Comparison of ENCODE assay signal across 16 mouse cellular contexts in genomic region chrX:10450143-10451060, GRCm38 (mm10). TPM values are rescaled to one million over a fixed set of nuclear protein-coding genes. Genes with fewer than 3 reads are reported as not detected.
DNase-seq lines count a peak whose midpoint lies in the region; TF ChIP-seq lines count a peak whose summit lies in the region.
"Had no signal": no experiment of that assay in that cellular context is flagged by ENCODE, and none has a peak within 500 bp of the region (broad histone marks: within the 10 kb centered on the region; RNA-seq: fewer than 3 reads in every experiment).

No protein-coding gene starts in this region.

- H3K27me3 ChIP-seq in cerebellum, adult 2 months (ENCODE audit: control insufficient read depth, insufficient read depth, low read length) = no peaks in the 10 kb centered on the region
- H3K27me3 ChIP-seq: embryonic facial prominence, embryonic 13.5 days; heart, embryonic 13.5 days had no signal

- H3K27ac ChIP-seq in cerebellum, adult 2 months (ENCODE audit: insufficient read depth, low read length) = no peak overlapping the region; the same call in 1 of the 2 replicates
- peak overlapping the region; percentile 71 for H3K27ac ChIP-seq in cortical plate, adult 2 months (ENCODE audit: insufficient read depth, low read length)
- H3K27ac ChIP-seq: embryonic facial prominence, embryonic 13.5 days; gastrocnemius, adult 2 months; heart, embryonic 13.5 days; hindbrain, embryonic 10.5 days; macrophage had no signal

- no peak for TF ChIP-seq CTCF in cerebellum, adult 2 months (IDR thresholded peaks at IDR 0.05; ENCODE audit: borderline replicate concordance, insufficient read depth, low read depth, low read length)
- no peak for TF ChIP-seq CTCF in cortical plate, adult 2 months (IDR thresholded peaks at IDR 0.05; ENCODE audit: extremely low read depth, insufficient read depth, low read length)

- no peak overlapping the region for H3K4me3 ChIP-seq in cerebellum, adult 2 months (replicated peaks; ENCODE audit: insufficient read depth, low read depth, low read length)
- H3K4me3 ChIP-seq in cortical plate, adult 2 months (ENCODE audit: insufficient read depth, low read length) = no peak overlapping the region
- H3K4me3 ChIP-seq: embryonic facial prominence, embryonic 13.5 days; gastrocnemius, adult 2 months; heart, embryonic 13.5 days; hindbrain, embryonic 10.5 days had no signal

- DNase-seq in layer of hippocampus, adult 8-10 months (ENCODE audit: low spot score in 2 of 2) = peak; percentile 11 to 22
- DNase-seq in layer of hippocampus, postnatal 25 days (ENCODE audit: extremely low spot score in 1 of 2, low spot score in 1 of 2) = no peak
- peak; percentile 41 to 89 for DNase-seq in cerebellum, adult 2 months
- peak; percentile 7 to 21 for DNase-seq in right cerebral cortex, postnatal 36 days (ENCODE audit: low spot score in 2 of 2)
- DNase-seq in thymus, postnatal 4 days = no peak
- no peak for DNase-seq in testis, postnatal 14 days (ENCODE audit: low spot score)
- DNase-seq: gastrocnemius, adult 2 months; kidney, postnatal 14 days; lung, adult 18-20 months; retina, postnatal 1 day; thymus, postnatal 14 days had no signal

- 12% methylated on average over 2 of the region's 2 CpGs for WGBS in cerebellum, adult 2 months

- peaks cover 6% of the 10 kb centered on the region; the same call in 1 of the 2 replicates for H3K4me1 ChIP-seq in cerebellum, adult 2 months (ENCODE audit: control insufficient read depth, insufficient read depth, low read length)
- no peaks in the 10 kb centered on the region for H3K4me1 ChIP-seq in cortical plate, adult 2 months (ENCODE audit: control insufficient read depth, insufficient read depth, low read length)
- H3K4me1 ChIP-seq: embryonic facial prominence, embryonic 13.5 days; heart, embryonic 13.5 days; hindbrain, embryonic 10.5 days had no signal

- TF ChIP-seq POLR2A in cerebellum, adult 2 months (IDR thresholded peaks at IDR 0.05; ENCODE audit: borderline replicate concordance, insufficient read depth, low read length) = no peak
- no peak for TF ChIP-seq POLR2A in cortical plate, adult 2 months (IDR thresholded peaks at IDR 0.05; ENCODE audit: extremely low read depth, insufficient read depth, low read length)

RNA-seq across cellular contexts. Expression of gene Tspan7, which starts 34.6 kb away (rescaled TPM):
- 1,000 to 10,000 TPM in 3 of 4 experiments, 100 to 1,000 TPM in 1; 952 to 1,125 (median 1,046) TPM for total RNA-seq in layer of hippocampus, adult 8-10 months (2022)
- total RNA-seq in layer of hippocampus, postnatal 25 days (2021) = 1,000 to 10,000 TPM; 1,210 to 1,244 TPM
- polyA plus RNA-seq in cerebellum, adult 2 months (2012; rRNA removed) = 965 and 976 TPM in 2 replicates
- 1,959 and 2,148 TPM in 2 replicates for polyA plus RNA-seq in cortical plate, adult 2 months (2012; rRNA removed)

Comparison
In these comparisons a context has a peak if more than half of its experiments do, and no peak if none do; other contexts are left out.
1. DNase-seq: peak in layer of hippocampus, adult 8-10 months (2 of 2), cerebellum, adult 2 months (2 of 2) and right cerebral cortex, postnatal 36 days (2 of 2); none in layer of hippocampus, postnatal 25 days (0 of 2), thymus, postnatal 4 days (single experiment) and testis, postnatal 14 days (single experiment).